Mouse (Mus musculus) spleen, adult 2 months (tissue): ENCODE results near the gene Lrp8.

Experiments
- CTCF ChIP-seq: fragments of 200-500 bp; IDR thresholded peaks from 2 replicates; pipeline ENCODE4 v1.5.1; 2011; ENCODE audit warnings: mild to moderate bottlenecking, inconsistent platforms; ENCODE audit not compliant: insufficient read depth, insufficient read length, insufficient replicate concordance; ENCODE audit errors: extremely low read depth
- POLR2A ChIP-seq: fragments of 200-500 bp; IDR thresholded peaks from 2 replicates; pipeline ENCODE4 v1.6.1; 2011; ENCODE audit warnings: low read depth, low read length, inconsistent platforms

- no peak for TF ChIP-seq CTCF
- TF ChIP-seq POLR2A = no peak
Observed at GRCm38 (mm10) chr4:107788841-107789240, 13.2 kb upstream of the Lrp8 start.
